Mouse (Mus musculus): ENCODE measurements around the gene Med29. TPM values are rescaled to one million over a fixed set of nuclear protein-coding genes. Genes with fewer than 3 reads are reported as not detected.

Med29 gene
- polyA plus RNA-seq, 1 experiment from 2014 or later, result 44.2 TPM

GRCm38 (mm10) chr7:28419416-28419815 is 26.9 kb upstream of the Med29 start:
- H3K36me3 ChIP-seq (ENCODE audit: control insufficient read depth, insufficient read depth), result peaks cover 39% of the 10 kb centered on the region
- no peak overlapping the region for H3K9ac ChIP-seq (ENCODE audit: low read depth, low read length)
- H3K9me3 ChIP-seq (ENCODE audit: control insufficient read depth), result no peaks in the 10 kb centered on the region
- H3K4me2 ChIP-seq (replicated peaks; ENCODE audit: low read depth), result no peak overlapping the region
- H3K27ac ChIP-seq (ENCODE audit: low read depth, low read length), result no peak overlapping the region
- no peak for TF ChIP-seq CTCF (IDR thresholded peaks at IDR 0.05; ENCODE audit: low read depth)
- H3K27me3 ChIP-seq (replicated peaks; ENCODE audit: control insufficient read depth, insufficient read depth, low read length), result no peaks in the 10 kb centered on the region
- WGBS, result 80% methylated on average over 2 of the region's 2 CpGs
- ATAC-seq, result no peak
- H3K4me3 ChIP-seq (ENCODE audit: low read depth, low read length), result no peak overlapping the region
- no peaks in the 10 kb centered on the region for H3K4me1 ChIP-seq (replicated peaks; ENCODE audit: control insufficient read depth, insufficient read depth, low read length)

GRCm38 (mm10) chr7:28418096-28418670 is 25.7 kb upstream of the Med29 start:
- H3K27ac ChIP-seq (ENCODE audit: low read depth, low read length), result no peak overlapping the region; the same call in 1 of the 2 replicates
- WGBS, result 60% methylated on average over 8 of the region's 8 CpGs

GRCm38 (mm10) chr7:28417368-28417767 is 24.9 kb upstream of the Med29 start:
- peaks cover 42% of the 10 kb centered on the region for H3K36me3 ChIP-seq (ENCODE audit: control insufficient read depth, insufficient read depth)
- no peaks in the 10 kb centered on the region for H3K4me1 ChIP-seq (replicated peaks; ENCODE audit: control insufficient read depth, insufficient read depth, low read length)
- no peaks in the 10 kb centered on the region for H3K9me3 ChIP-seq (ENCODE audit: control insufficient read depth)
- peak; percentile 45 for TF ChIP-seq CTCF (IDR thresholded peaks at IDR 0.05; ENCODE audit: low read depth)
- H3K4me2 ChIP-seq (replicated peaks; ENCODE audit: low read depth), result no peak overlapping the region
- no peak overlapping the region for H3K4me3 ChIP-seq (ENCODE audit: low read depth, low read length)
- H3K27ac ChIP-seq (ENCODE audit: low read depth, low read length), result no peak overlapping the region
- no peak overlapping the region for H3K9ac ChIP-seq (ENCODE audit: low read depth, low read length)
- H3K27me3 ChIP-seq (replicated peaks; ENCODE audit: control insufficient read depth, insufficient read depth, low read length), result no peaks in the 10 kb centered on the region
- ATAC-seq, result no peak

More at GRCm38 (mm10) chr7:28418096-28418670, 25.7 kb upstream of the Med29 start:
- Histone ChIP-seq H3K9me3 (ENCODE audit: control insufficient read depth) (no peaks in the 10 kb centered on the region), H3K4me3 (ENCODE audit: low read depth, low read length) (no peak overlapping the region), H3K4me1 (replicated peaks; ENCODE audit: control insufficient read depth, insufficient read depth, low read length) (no peaks in the 10 kb centered on the region), H3K27me3 (replicated peaks; ENCODE audit: control insufficient read depth, insufficient read depth, low read length) (no peaks in the 10 kb centered on the region), H3K36me3 (ENCODE audit: control insufficient read depth, insufficient read depth) (peaks cover 42% of the 10 kb centered on the region), H3K9ac (ENCODE audit: low read depth, low read length) (no peak overlapping the region), H3K4me2 (replicated peaks; ENCODE audit: low read depth) (no peak overlapping the region)
- TF ChIP-seq CTCF (IDR thresholded peaks at IDR 0.05; ENCODE audit: low read depth), result no peak
- no peak for ATAC-seq

GRCm38 (mm10) chr7:28412826-28413225 is 20.3 kb upstream of the Med29 start:
- 0 out of 2 replicates have a peak, but pooled peaks cover 7% of the 10 kb centered on the region for H3K4me1 ChIP-seq (replicated peaks; ENCODE audit: control insufficient read depth, insufficient read depth, low read length)
- no peaks in the 10 kb centered on the region for H3K9me3 ChIP-seq (ENCODE audit: control insufficient read depth)
- 63% methylated on average over 4 of the region's 4 CpGs for WGBS
- H3K9ac ChIP-seq (ENCODE audit: low read depth, low read length), result no peak overlapping the region
- peak; percentile 58 for TF ChIP-seq CTCF (IDR thresholded peaks at IDR 0.05; ENCODE audit: low read depth)
- no peak overlapping the region for H3K4me2 ChIP-seq (replicated peaks; ENCODE audit: low read depth)
- no peak overlapping the region for H3K27ac ChIP-seq (ENCODE audit: low read depth, low read length)
- H3K27me3 ChIP-seq (replicated peaks; ENCODE audit: control insufficient read depth, insufficient read depth, low read length), result no peaks in the 10 kb centered on the region
- H3K36me3 ChIP-seq (ENCODE audit: control insufficient read depth, insufficient read depth), result peaks cover 65% of the 10 kb centered on the region
- ATAC-seq, result no peak
- H3K4me3 ChIP-seq (ENCODE audit: low read depth, low read length), result no peak overlapping the region

- Histone ChIP-seq H3K9ac (ENCODE audit: low read depth, low read length) (no peak overlapping the region), H3K9me3 (ENCODE audit: control insufficient read depth) (no peaks in the 10 kb centered on the region), H3K36me3 (ENCODE audit: control insufficient read depth, insufficient read depth) (peaks cover 72% of the 10 kb centered on the region), H3K4me2 (replicated peaks; ENCODE audit: low read depth) (no peak overlapping the region), H3K4me3 (ENCODE audit: low read depth, low read length) (no peak overlapping the region), H3K27me3 (replicated peaks; ENCODE audit: control insufficient read depth, insufficient read depth, low read length) (no peaks in the 10 kb centered on the region), H3K27ac (ENCODE audit: low read depth, low read length) (peak overlapping the region; percentile 82), H3K4me1 (replicated peaks; ENCODE audit: control insufficient read depth, insufficient read depth, low read length) (0 out of 2 replicates have a peak, but pooled peaks cover 7% of the 10 kb centered on the region)
- 40% methylated on average over 3 of the region's 3 CpGs for WGBS
- TF ChIP-seq CTCF (IDR thresholded peaks at IDR 0.05; ENCODE audit: low read depth), result no peak
- peak; percentile 87 for ATAC-seq
Measured at GRCm38 (mm10) chr7:28410841-28411475, 18.4 kb upstream of the Med29 start.

GRCm38 (mm10) chr7:28401942-28402341 is 9.4 kb upstream of the Med29 start:
- Histone ChIP-seq H3K4me3 (ENCODE audit: low read depth, low read length) (no peak overlapping the region), H3K36me3 (ENCODE audit: control insufficient read depth, insufficient read depth) (peaks cover 92% of the 10 kb centered on the region), H3K27ac (ENCODE audit: low read depth, low read length) (no peak overlapping the region), H3K9ac (ENCODE audit: low read depth, low read length) (no peak overlapping the region), H3K4me1 (replicated peaks; ENCODE audit: control insufficient read depth, insufficient read depth, low read length) (no peaks in the 10 kb centered on the region), H3K4me2 (replicated peaks; ENCODE audit: low read depth) (no peak overlapping the region), H3K27me3 (replicated peaks; ENCODE audit: control insufficient read depth, insufficient read depth, low read length) (no peaks in the 10 kb centered on the region), H3K9me3 (ENCODE audit: control insufficient read depth) (no peaks in the 10 kb centered on the region)
- no peak for TF ChIP-seq CTCF (IDR thresholded peaks at IDR 0.05; ENCODE audit: low read depth)
- 83% methylated on average over 3 of the region's 3 CpGs for WGBS
- ATAC-seq, result no peak

Measured in intestine, postnatal 0 days (tissue).